Mouse (Mus musculus) lung, adult 2 months (tissue): ENCODE data around the gene Dscam.

Source experiments
- CTCF ChIP-seq: fragments of 200-500 bp; IDR thresholded peaks from 2 replicates; pipeline ENCODE4 v1.5.1; 2011; ENCODE audit warnings: mild to moderate bottlenecking, low read length, control low read depth; ENCODE audit not compliant: insufficient read depth
- POLR2A ChIP-seq: fragments of 200-500 bp; IDR thresholded peaks from 2 replicates; pipeline ENCODE4 v1.6.1; 2011; ENCODE audit warnings: low read depth, mild to moderate bottlenecking, control low read depth, low read length, borderline replicate concordance; ENCODE audit errors: extremely low read depth

- TF ChIP-seq POLR2A (no peak), CTCF (no peak)
Observed at GRCm38 (mm10) chr16:96754971-96755504, 415.5 kb downstream of the Dscam start.
